Mouse (Mus musculus): ENCODE measurements at regions not wholly inside any gene's neighbourhood (a gene's known extent, or its start where the extent isn't known, plus 50 kb on each side); places are given as distances from the start of the nearest gene placed in this dataset.

DNA sequence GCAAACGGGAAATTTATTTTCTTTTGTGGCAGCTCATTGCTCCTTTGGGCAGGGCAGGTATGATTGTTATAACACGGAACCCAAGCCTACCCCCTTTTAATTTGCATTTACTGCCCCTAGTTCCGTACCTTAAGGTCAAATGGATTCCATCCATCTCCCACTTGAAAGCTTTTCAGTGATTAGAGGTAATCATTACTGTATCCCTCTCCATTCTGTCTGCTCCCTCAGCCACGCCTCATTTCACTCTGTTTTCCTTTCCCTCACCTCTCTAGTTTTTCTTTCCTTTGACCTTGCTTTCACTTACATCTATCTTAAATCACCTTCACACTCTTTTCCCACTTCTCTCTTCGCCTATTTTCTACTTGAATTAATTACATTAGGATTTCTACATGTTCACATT is 481.2 kb upstream of the Pdzrn3 start:
- H3K27ac ChIP-seq: no peak overlapping the region
- no peaks in the 10 kb centered on the region for H3K36me3 ChIP-seq (ENCODE audit: control insufficient read depth, insufficient read depth, low read length)
- no peaks in the 10 kb centered on the region for H3K27me3 ChIP-seq (ENCODE audit: control insufficient read depth, insufficient read depth, low read length)
- H3K9ac ChIP-seq (ENCODE audit: low read depth, low read length): no peak overlapping the region
- no peaks in the 10 kb centered on the region for H3K79me2 ChIP-seq (replicated peaks; ENCODE audit: control insufficient read depth, insufficient read depth, low read length)
- intact Hi-C loops (cut with DNase I): no loop called here
- H3K4me3 ChIP-seq: no peak overlapping the region
- DNase-seq: no peak
- no peak for TF ChIP-seq CTCF (IDR thresholded peaks at IDR 0.05)
- TF ChIP-seq EP300 (IDR thresholded peaks at IDR 0.05; ENCODE audit: insufficient read depth, low read depth, low read length): no peak
- no peak for TF ChIP-seq POLR2A (IDR thresholded peaks at IDR 0.05; ENCODE audit: insufficient read depth, low read depth, low read length)
- H3K4me1 ChIP-seq (ENCODE audit: control insufficient read depth, insufficient read depth, low read length): no peaks in the 10 kb centered on the region
- WGBS: 74% methylated on average over 5 of the region's 5 CpGs

DNA sequence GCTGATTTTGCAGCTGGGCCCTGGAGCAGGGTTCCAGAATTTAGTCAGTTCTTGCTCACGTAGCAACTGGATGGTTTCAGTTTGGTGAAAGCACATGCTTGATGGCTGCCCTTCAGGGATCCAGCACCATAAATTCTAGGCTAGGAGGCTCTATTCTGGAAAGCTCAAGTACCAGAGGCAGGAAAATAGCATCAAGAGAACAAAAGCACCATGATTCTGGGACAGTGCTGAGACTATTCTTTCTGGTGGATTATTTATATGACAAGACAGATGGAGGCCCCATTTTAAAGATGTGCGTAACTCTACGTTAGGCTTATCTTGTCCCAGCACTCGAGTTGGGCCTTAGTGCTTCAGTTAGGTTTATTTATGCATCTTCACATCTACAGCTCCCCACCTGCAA is 463.0 kb upstream of the Pdzrn3 start:
- no peaks in the 10 kb centered on the region for H3K4me1 ChIP-seq (ENCODE audit: control insufficient read depth, insufficient read depth, low read length)
- H3K9ac ChIP-seq (ENCODE audit: low read depth, low read length): no peak overlapping the region
- no peak for DNase-seq
- H3K27me3 ChIP-seq (ENCODE audit: control insufficient read depth, insufficient read depth, low read length): no peaks in the 10 kb centered on the region
- intact Hi-C loops (cut with DNase I): no loop called here
- no peaks in the 10 kb centered on the region for H3K36me3 ChIP-seq (ENCODE audit: control insufficient read depth, insufficient read depth, low read length)
- H3K27ac ChIP-seq: no peak overlapping the region
- TF ChIP-seq CTCF (IDR thresholded peaks at IDR 0.05): no peak
- TF ChIP-seq EP300 (IDR thresholded peaks at IDR 0.05; ENCODE audit: insufficient read depth, low read depth, low read length): no peak
- no peak for TF ChIP-seq POLR2A (IDR thresholded peaks at IDR 0.05; ENCODE audit: insufficient read depth, low read depth, low read length)
- WGBS: 79% methylated on average over 4 of the region's 4 CpGs
- H3K4me3 ChIP-seq: no peak overlapping the region
- H3K79me2 ChIP-seq (replicated peaks; ENCODE audit: control insufficient read depth, insufficient read depth, low read length): no peaks in the 10 kb centered on the region

DNA sequence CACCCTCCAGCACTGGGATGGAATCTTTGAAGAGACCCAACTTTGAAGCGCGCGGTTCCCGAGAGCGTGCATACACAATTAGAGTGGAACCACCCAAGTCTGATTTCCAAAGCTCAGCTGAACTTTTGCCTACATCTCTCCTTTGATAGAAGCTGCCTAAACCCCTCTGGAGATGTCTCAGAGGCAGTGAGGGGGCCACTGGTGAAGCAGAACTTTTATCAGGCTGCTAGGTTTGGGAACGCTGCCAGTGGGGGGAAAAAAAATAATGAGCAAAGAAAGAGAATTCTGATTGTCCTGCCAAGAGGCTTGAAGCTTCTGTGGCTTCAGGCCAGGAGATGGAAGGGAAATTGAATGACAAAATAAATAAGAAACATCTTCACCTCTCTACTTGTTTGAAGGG is 459.9 kb upstream of the Pdzrn3 start:
- Histone ChIP-seq H3K4me1 (ENCODE audit: control insufficient read depth, insufficient read depth, low read length) (no peaks in the 10 kb centered on the region), H3K4me3 (no peak overlapping the region), H3K27me3 (ENCODE audit: control insufficient read depth, insufficient read depth, low read length) (no peaks in the 10 kb centered on the region), H3K36me3 (ENCODE audit: control insufficient read depth, insufficient read depth, low read length) (no peaks in the 10 kb centered on the region), H3K9ac (ENCODE audit: low read depth, low read length) (no peak overlapping the region), H3K27ac (no peak overlapping the region), H3K79me2 (replicated peaks; ENCODE audit: control insufficient read depth, insufficient read depth, low read length) (no peaks in the 10 kb centered on the region)
- no peak for TF ChIP-seq CTCF (IDR thresholded peaks at IDR 0.05)
- no peak for TF ChIP-seq EP300 (IDR thresholded peaks at IDR 0.05; ENCODE audit: insufficient read depth, low read depth, low read length)
- TF ChIP-seq POLR2A (IDR thresholded peaks at IDR 0.05; ENCODE audit: insufficient read depth, low read depth, low read length): no peak
- no peak for DNase-seq
- 71% methylated on average over 6 of the region's 6 CpGs for WGBS
- intact Hi-C loops (cut with DNase I): no loop called here

DNA sequence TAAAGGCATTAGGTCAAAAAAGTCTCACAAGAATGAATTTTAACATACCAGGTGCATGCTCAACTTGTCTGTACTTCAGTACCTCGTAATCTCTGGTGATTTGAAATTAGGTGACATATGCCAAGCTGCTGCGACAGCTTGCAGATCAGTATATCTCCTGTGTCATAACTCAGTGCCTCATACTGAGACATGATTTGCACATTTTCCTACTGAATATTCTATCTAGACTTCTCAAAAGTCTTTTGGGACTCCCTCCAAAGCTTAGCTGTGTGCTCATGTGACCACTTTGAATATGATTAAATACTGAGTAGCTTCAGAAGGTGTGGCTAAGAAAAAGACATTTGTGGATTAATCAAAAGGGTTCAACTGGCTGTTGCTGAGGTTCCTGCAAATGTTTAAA is 416.3 kb upstream of the Pdzrn3 start:
- intact Hi-C loops (cut with DNase I): no loop called here
- no peaks in the 10 kb centered on the region for H3K36me3 ChIP-seq (ENCODE audit: control insufficient read depth, insufficient read depth, low read length)
- no peaks in the 10 kb centered on the region for H3K27me3 ChIP-seq (ENCODE audit: control insufficient read depth, insufficient read depth, low read length)
- TF ChIP-seq CTCF (IDR thresholded peaks at IDR 0.05): no peak
- no peak for TF ChIP-seq POLR2A (IDR thresholded peaks at IDR 0.05; ENCODE audit: insufficient read depth, low read depth, low read length)
- no peak for TF ChIP-seq EP300 (IDR thresholded peaks at IDR 0.05; ENCODE audit: insufficient read depth, low read depth, low read length)
- no peaks in the 10 kb centered on the region for H3K79me2 ChIP-seq (replicated peaks; ENCODE audit: control insufficient read depth, insufficient read depth, low read length)
- H3K4me3 ChIP-seq: no peak overlapping the region
- no peak for DNase-seq
- H3K4me1 ChIP-seq (ENCODE audit: control insufficient read depth, insufficient read depth, low read length): no peaks in the 10 kb centered on the region
- 64% methylated on average over 2 of the region's 2 CpGs for WGBS
- H3K9ac ChIP-seq (ENCODE audit: low read depth, low read length): no peak overlapping the region
- no peak overlapping the region for H3K27ac ChIP-seq

DNA sequence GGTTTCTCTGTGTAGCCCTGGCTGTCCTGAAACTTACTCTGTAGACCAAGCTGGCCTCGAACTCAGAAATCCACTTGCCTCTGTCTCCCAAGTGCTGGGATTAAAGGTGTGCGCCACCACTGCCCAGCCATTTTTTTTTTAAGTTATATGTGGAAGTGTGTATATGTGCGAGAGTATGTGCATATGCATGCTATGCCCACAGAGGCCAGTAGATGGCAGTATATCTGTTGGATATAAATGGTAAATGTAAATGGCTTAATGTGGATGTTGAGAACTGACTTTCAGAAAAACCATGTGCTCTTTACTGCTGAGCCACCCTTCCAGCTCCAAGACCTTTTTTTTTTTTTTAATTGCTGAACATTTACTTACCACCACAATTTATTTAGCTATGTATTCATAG is 400.2 kb upstream of the Pdzrn3 start:
- 89% methylated on average over 3 of the region's 3 CpGs for WGBS
- Histone ChIP-seq H3K9ac (ENCODE audit: low read depth, low read length) (no peak overlapping the region), H3K4me1 (ENCODE audit: control insufficient read depth, insufficient read depth, low read length) (no peaks in the 10 kb centered on the region), H3K4me3 (no peak overlapping the region), H3K27me3 (ENCODE audit: control insufficient read depth, insufficient read depth, low read length) (no peaks in the 10 kb centered on the region), H3K36me3 (ENCODE audit: control insufficient read depth, insufficient read depth, low read length) (no peaks in the 10 kb centered on the region), H3K27ac (no peak overlapping the region), H3K79me2 (replicated peaks; ENCODE audit: control insufficient read depth, insufficient read depth, low read length) (no peaks in the 10 kb centered on the region)
- intact Hi-C loops (cut with DNase I): no loop called here
- no peak for DNase-seq
- TF ChIP-seq POLR2A (IDR thresholded peaks at IDR 0.05; ENCODE audit: insufficient read depth, low read depth, low read length) (no peak), CTCF (IDR thresholded peaks at IDR 0.05) (peak; percentile 28; the same call in 1 of the 2 replicates), EP300 (IDR thresholded peaks at IDR 0.05; ENCODE audit: insufficient read depth, low read depth, low read length) (no peak)

DNA sequence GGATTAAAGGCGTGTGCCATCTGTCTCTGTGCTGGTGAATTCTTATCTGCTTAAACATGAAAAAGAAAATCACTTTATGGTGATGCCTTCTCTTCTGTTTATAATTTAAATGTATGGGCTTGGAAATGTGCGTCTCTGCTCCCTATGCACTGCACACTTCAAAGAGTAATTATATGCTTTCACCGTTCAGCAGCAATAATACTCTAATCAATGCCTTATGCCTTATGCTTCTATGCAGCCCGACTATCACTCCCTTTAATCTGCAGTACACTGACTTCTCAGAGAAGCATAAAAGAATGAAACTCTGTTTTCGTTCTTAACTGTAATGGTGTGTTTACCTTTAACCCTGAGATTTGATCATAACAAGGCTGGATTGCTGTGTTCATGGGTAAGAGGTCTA is 395.5 kb upstream of the Pdzrn3 start:
- Histone ChIP-seq H3K79me2 (replicated peaks; ENCODE audit: control insufficient read depth, insufficient read depth, low read length) (no peaks in the 10 kb centered on the region), H3K27ac (no peak overlapping the region), H3K4me1 (ENCODE audit: control insufficient read depth, insufficient read depth, low read length) (no peaks in the 10 kb centered on the region), H3K36me3 (ENCODE audit: control insufficient read depth, insufficient read depth, low read length) (no peaks in the 10 kb centered on the region), H3K9ac (ENCODE audit: low read depth, low read length) (no peak overlapping the region), H3K4me3 (no peak overlapping the region), H3K27me3 (ENCODE audit: control insufficient read depth, insufficient read depth, low read length) (no peaks in the 10 kb centered on the region)
- intact Hi-C loops (cut with DNase I): no loop called here
- no peak for TF ChIP-seq POLR2A (IDR thresholded peaks at IDR 0.05; ENCODE audit: insufficient read depth, low read depth, low read length)
- TF ChIP-seq CTCF (IDR thresholded peaks at IDR 0.05): no peak
- no peak for TF ChIP-seq EP300 (IDR thresholded peaks at IDR 0.05; ENCODE audit: insufficient read depth, low read depth, low read length)
- DNase-seq: no peak
- whole genome bisulfite sequencing: 77% methylated on average over 5 of the region's 5 CpGs
